Mouse (Mus musculus): ENCODE data around the gene Vps72. TPM values are rescaled to one million over a fixed set of nuclear protein-coding genes. Genes with fewer than 3 reads are reported as not detected.

Gene Vps72
- polyA plus RNA-seq, 1 experiment: 45.6 TPM

DNA sequence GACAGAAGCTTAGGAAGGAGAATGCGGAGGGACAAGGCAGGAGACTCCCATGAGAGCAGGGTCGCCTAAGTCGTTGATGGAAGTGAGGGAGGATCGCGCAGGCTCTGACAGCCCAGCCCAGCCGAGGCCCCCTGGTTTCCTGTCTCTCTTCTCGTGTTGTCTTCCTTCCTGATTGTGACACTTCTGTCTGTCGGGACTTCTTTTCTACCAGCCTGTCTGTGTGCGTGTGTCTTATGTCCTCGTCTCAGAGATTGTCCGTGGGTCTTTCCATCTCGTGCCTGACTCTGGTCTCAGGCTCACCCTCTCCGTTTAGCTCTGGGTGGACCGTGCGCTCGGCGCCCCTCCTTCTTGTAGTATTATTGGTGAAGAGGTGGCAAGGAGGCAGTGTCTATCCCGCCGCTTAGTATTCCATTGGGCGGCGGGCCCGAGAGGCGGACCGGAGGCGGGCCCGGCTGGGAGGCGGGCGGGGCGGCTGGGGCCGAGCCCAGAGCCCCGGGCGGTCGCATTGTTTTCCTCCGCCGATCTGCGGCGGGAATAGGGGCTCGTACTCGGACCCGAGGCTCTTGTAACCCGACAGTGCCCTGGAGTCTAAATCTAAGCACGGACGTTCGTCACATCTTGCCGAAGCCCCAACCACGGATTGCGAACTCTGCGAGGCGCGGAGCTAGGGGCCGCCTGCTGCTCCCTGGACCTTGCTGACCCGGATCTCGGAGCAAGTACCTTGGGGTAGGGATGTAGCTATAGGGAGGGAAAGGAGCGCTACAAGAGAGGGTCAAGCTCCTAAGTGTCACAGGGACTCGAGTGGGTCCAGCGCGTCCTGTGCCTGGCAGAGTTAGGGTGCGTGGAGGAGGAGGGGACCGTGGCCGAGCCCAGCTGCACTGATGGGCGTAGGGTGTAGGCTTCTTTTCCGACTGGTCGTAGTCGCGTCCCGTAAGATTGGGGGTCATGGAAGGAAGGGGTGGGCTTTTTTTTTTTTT is 49.5 kb downstream of the Vps72 start, which contains the start of gene Sema6c:
Sema6c (plus strand) TSS at position 471 of the 977 bp plus-strand sequence.
- TF ChIP-seq CTCF (conservative IDR thresholded peaks at IDR 0.05; ENCODE audit: insufficient read depth, insufficient read length, low read depth, low read length) (no peak), POLR2A (IDR thresholded peaks at IDR 0.05; ENCODE audit: low read depth, low read length) (no peak)
- Histone ChIP-seq H3K4me1 (ENCODE audit: control insufficient read depth, insufficient read depth, low read length) (peaks cover 9% of the 10 kb centered on the region; the same call in 1 of the 2 replicates), H3K27me3 (replicated peaks; ENCODE audit: control insufficient read depth, insufficient read depth, low read length) (no peaks in the 10 kb centered on the region), H3K27ac (ENCODE audit: insufficient read depth, low read depth, low read length) (no peak within 1 kb of the TSS), H3K4me3 (ENCODE audit: insufficient read depth, low read depth, low read length) (peak within 1 kb of the TSS; percentile 93), H3K36me3 (ENCODE audit: control insufficient read depth, insufficient read depth, low read length) (no peaks in the 10 kb centered on the region)
- under 1% methylated on average over 66 of the region's 66 CpGs for WGBS
- peak; percentile 95 for DNase-seq

GRCm38 (mm10) chr3:95161041-95161551 is 50.3 kb downstream of the Vps72 start:
- no peak for DNase-seq
- H3K36me3 ChIP-seq (ENCODE audit: control insufficient read depth, insufficient read depth, low read length): no peaks in the 10 kb centered on the region
- 13% methylated on average over 30 of the region's 30 CpGs for WGBS
- H3K27ac ChIP-seq (ENCODE audit: insufficient read depth, low read depth, low read length): no peak overlapping the region
- no peak for TF ChIP-seq POLR2A (IDR thresholded peaks at IDR 0.05; ENCODE audit: low read depth, low read length)
- no peak for TF ChIP-seq CTCF (conservative IDR thresholded peaks at IDR 0.05; ENCODE audit: insufficient read depth, insufficient read length, low read depth, low read length)
- peaks cover 9% of the 10 kb centered on the region; the same call in 1 of the 2 replicates for H3K4me1 ChIP-seq (ENCODE audit: control insufficient read depth, insufficient read depth, low read length)
- peak overlapping the region; percentile 93 for H3K4me3 ChIP-seq (ENCODE audit: insufficient read depth, low read depth, low read length)
- H3K27me3 ChIP-seq (replicated peaks; ENCODE audit: control insufficient read depth, insufficient read depth, low read length): no peaks in the 10 kb centered on the region

GRCm38 (mm10) chr3:95161618-95162344 is 51.0 kb downstream of the Vps72 start:
- no peak for DNase-seq
- H3K4me1 ChIP-seq (ENCODE audit: control insufficient read depth, insufficient read depth, low read length): peaks cover 9% of the 10 kb centered on the region; the same call in 1 of the 2 replicates
- 49% methylated on average over 9 of the region's 9 CpGs for WGBS
- H3K27ac ChIP-seq (ENCODE audit: insufficient read depth, low read depth, low read length): no peak overlapping the region
- H3K36me3 ChIP-seq (ENCODE audit: control insufficient read depth, insufficient read depth, low read length): no peaks in the 10 kb centered on the region
- no peaks in the 10 kb centered on the region for H3K27me3 ChIP-seq (replicated peaks; ENCODE audit: control insufficient read depth, insufficient read depth, low read length)
- TF ChIP-seq CTCF (conservative IDR thresholded peaks at IDR 0.05; ENCODE audit: insufficient read depth, insufficient read length, low read depth, low read length) (no peak), POLR2A (IDR thresholded peaks at IDR 0.05; ENCODE audit: low read depth, low read length) (no peak)
- peak overlapping the region; percentile 93; the same call in 1 of the 2 replicates for H3K4me3 ChIP-seq (ENCODE audit: insufficient read depth, low read depth, low read length)

DNA sequence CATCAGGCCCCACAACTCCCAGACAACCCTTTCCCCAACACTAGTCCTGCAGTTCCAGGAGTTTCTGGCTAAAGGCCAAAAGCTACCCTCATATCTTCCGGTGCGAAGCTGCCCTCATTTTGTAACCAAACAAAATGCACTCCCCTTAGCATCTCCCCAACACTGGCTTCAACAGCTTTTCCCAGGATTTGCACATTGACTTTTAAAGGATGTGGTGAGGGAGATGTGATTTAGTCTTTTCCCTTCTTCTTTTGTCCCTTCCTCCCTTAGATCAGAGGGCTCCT is 51.5 kb downstream of the Vps72 start:
- Histone ChIP-seq H3K4me3 (ENCODE audit: insufficient read depth, low read depth, low read length) (no peak overlapping the region), H3K27ac (ENCODE audit: insufficient read depth, low read depth, low read length) (no peak overlapping the region), H3K4me1 (ENCODE audit: control insufficient read depth, insufficient read depth, low read length) (peaks cover 9% of the 10 kb centered on the region; the same call in 1 of the 2 replicates), H3K27me3 (replicated peaks; ENCODE audit: control insufficient read depth, insufficient read depth, low read length) (no peaks in the 10 kb centered on the region), H3K36me3 (ENCODE audit: control insufficient read depth, insufficient read depth, low read length) (no peaks in the 10 kb centered on the region)
- 75% methylated on average over 2 of the region's 2 CpGs for WGBS
- no peak for DNase-seq
- TF ChIP-seq POLR2A (IDR thresholded peaks at IDR 0.05; ENCODE audit: low read depth, low read length) (no peak), CTCF (conservative IDR thresholded peaks at IDR 0.05; ENCODE audit: insufficient read depth, insufficient read length, low read depth, low read length) (no peak)

DNA sequence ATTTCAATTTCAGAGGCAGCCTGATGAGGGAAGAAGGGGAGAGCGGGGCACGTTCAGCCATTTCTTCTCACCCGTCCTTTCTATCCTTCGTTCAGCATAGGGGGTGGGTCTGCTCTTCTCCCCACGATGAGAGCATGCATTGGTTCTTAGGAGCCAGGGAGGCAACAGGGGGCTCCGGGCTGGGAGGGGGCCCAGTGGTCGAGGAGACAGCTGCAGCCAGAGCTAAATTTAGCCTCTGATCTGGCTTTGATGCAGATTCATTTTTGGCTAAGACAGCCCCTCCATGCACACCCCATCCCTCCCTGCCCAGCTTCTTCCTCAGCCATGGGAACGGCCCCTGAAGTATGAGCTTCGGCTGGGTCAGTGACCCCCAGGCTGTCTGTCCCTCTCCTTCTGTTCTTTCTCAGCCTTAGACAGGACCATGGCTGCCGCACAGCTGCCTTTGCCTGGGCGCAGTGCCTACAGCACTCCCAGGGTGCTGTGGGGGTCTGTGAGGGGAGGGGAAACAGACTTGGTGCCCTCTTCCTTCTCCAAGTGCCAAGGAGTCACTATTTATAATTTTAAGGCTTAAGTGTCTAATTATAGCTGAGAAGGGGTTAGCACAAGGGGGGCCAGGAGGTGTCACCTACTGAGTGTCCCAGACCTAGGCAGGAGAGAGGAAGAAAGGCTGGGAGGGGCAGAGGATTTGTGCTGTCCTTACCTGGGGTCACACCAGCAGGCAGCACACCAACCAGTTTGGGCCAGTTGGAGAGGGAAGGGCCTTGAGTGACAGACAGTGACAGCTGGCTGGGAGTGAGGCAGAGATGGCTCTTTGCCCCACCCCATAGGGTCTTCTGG is 52.8 kb downstream of the Vps72 start:
- no peak overlapping the region for H3K27ac ChIP-seq (ENCODE audit: insufficient read depth, low read depth, low read length)
- no peaks in the 10 kb centered on the region for H3K27me3 ChIP-seq (replicated peaks; ENCODE audit: control insufficient read depth, insufficient read depth, low read length)
- no peak for TF ChIP-seq POLR2A (IDR thresholded peaks at IDR 0.05; ENCODE audit: low read depth, low read length)
- no peak for TF ChIP-seq CTCF (conservative IDR thresholded peaks at IDR 0.05; ENCODE audit: insufficient read depth, insufficient read length, low read depth, low read length)
- peaks cover 9% of the 10 kb centered on the region; the same call in 1 of the 2 replicates for H3K4me1 ChIP-seq (ENCODE audit: control insufficient read depth, insufficient read depth, low read length)
- H3K36me3 ChIP-seq (ENCODE audit: control insufficient read depth, insufficient read depth, low read length): no peaks in the 10 kb centered on the region
- DNase-seq: no peak
- 74% methylated on average over 11 of the region's 11 CpGs for WGBS
- H3K4me3 ChIP-seq (ENCODE audit: insufficient read depth, low read depth, low read length): no peak overlapping the region

GRCm38 (mm10) chr3:95164256-95164550 is 53.4 kb downstream of the Vps72 start:
- H3K36me3 ChIP-seq (ENCODE audit: control insufficient read depth, insufficient read depth, low read length): no peaks in the 10 kb centered on the region
- no peak overlapping the region for H3K4me3 ChIP-seq (ENCODE audit: insufficient read depth, low read depth, low read length)
- 86% methylated on average over 5 of the region's 5 CpGs for WGBS
- no peak overlapping the region for H3K27ac ChIP-seq (ENCODE audit: insufficient read depth, low read depth, low read length)
- H3K27me3 ChIP-seq (replicated peaks; ENCODE audit: control insufficient read depth, insufficient read depth, low read length): no peaks in the 10 kb centered on the region
- H3K4me1 ChIP-seq (ENCODE audit: control insufficient read depth, insufficient read depth, low read length): peaks cover 9% of the 10 kb centered on the region; the same call in 1 of the 2 replicates
- TF ChIP-seq POLR2A (IDR thresholded peaks at IDR 0.05; ENCODE audit: low read depth, low read length) (no peak), CTCF (conservative IDR thresholded peaks at IDR 0.05; ENCODE audit: insufficient read depth, insufficient read length, low read depth, low read length) (no peak)
- no peak for DNase-seq

Data from kidney, adult 2 months (tissue).